Mouse (Mus musculus): ENCODE data around the gene Atg10.
"Not testable (repeated sequence)": the region's sequence is repeated elsewhere in the genome, so short reads cannot be mapped to it uniquely, and the experiment has no call there.

Gene Atg10

GRCm38 (mm10) chr13:91223587-91224437, at the start of gene Atg10:
Gene Atg10, minus strand, starts transcription at chr13:91223968.
- peak; percentile 95 for DNase-seq

- no peak for DNase-seq
Measured at GRCm38 (mm10) chr13:91252406-91252805, 28.6 kb upstream of the Atg10 start.

GRCm38 (mm10) chr13:91251636-91252035, 27.9 kb upstream of the Atg10 start:
- DNase-seq, result no peak

- not testable (repeated sequence) for DNase-seq
Measured at GRCm38 (mm10) chr13:91250050-91250449, 26.3 kb upstream of the Atg10 start.

- no peak for DNase-seq
Measured at GRCm38 (mm10) chr13:91246472-91246871, 22.7 kb upstream of the Atg10 start.

- DNase-seq, result no peak
Measured at GRCm38 (mm10) chr13:91237976-91238375, 14.2 kb upstream of the Atg10 start.

- no peak for DNase-seq
Measured at GRCm38 (mm10) chr13:91236884-91237283, 13.1 kb upstream of the Atg10 start.

- no peak for DNase-seq
Measured at GRCm38 (mm10) chr13:91224438-91224814, 658 bp upstream of the Atg10 start.

GRCm38 (mm10) chr13:91223063-91223462, 705 bp downstream of the Atg10 start:
- DNase-seq, result no peak

- DNase-seq, result no peak
Measured at GRCm38 (mm10) chr13:91221696-91222095, 2.1 kb downstream of the Atg10 start.

GRCm38 (mm10) chr13:91217691-91218090, 6.1 kb downstream of the Atg10 start:
- no peak for DNase-seq

GRCm38 (mm10) chr13:91216656-91217205, 7.0 kb downstream of the Atg10 start:
- no peak for DNase-seq

- no peak for DNase-seq
Measured at GRCm38 (mm10) chr13:91212958-91213357, 10.8 kb downstream of the Atg10 start.

- DNase-seq, result no peak
Measured at GRCm38 (mm10) chr13:91206237-91206636, 17.5 kb downstream of the Atg10 start.

- DNase-seq, result no peak
Measured at GRCm38 (mm10) chr13:91202564-91202963, 21.2 kb downstream of the Atg10 start.

GRCm38 (mm10) chr13:91187378-91188234, 36.2 kb downstream of the Atg10 start:
- no peak for DNase-seq

GRCm38 (mm10) chr13:91185248-91185867, 38.4 kb downstream of the Atg10 start:
- DNase-seq, result no peak

- DNase-seq, result no peak
Measured at GRCm38 (mm10) chr13:91184226-91184625, 39.5 kb downstream of the Atg10 start.

- no peak for DNase-seq
Measured at GRCm38 (mm10) chr13:91180364-91180763, 43.4 kb downstream of the Atg10 start.

- DNase-seq, result no peak
Measured at GRCm38 (mm10) chr13:91179174-91179899, 44.4 kb downstream of the Atg10 start.

- peak; percentile 11 for DNase-seq
Measured at GRCm38 (mm10) chr13:91178428-91179160, 45.2 kb downstream of the Atg10 start.

GRCm38 (mm10) chr13:91175347-91175746, 48.4 kb downstream of the Atg10 start:
- DNase-seq, result no peak
